Mouse (Mus musculus): Measurements from ENCODE around the gene 4930519G04Rik. TPM values are rescaled to one million over a fixed set of nuclear protein-coding genes. Genes with fewer than 3 reads are reported as not detected.
"Not testable (repeated sequence)": the region's sequence is repeated elsewhere in the genome, so short reads cannot be mapped to it uniquely, and the experiment has no call there.

4930519G04Rik gene
- total RNA-seq, 2 experiments from 2014 or later = not detected

GRCm38 (mm10) chr5:114840481-114840880, 13.0 kb upstream of the 4930519G04Rik start:
- DNase-seq (ENCODE audit: low spot score in 2 of 2) = not testable (repeated sequence)

- DNase-seq (ENCODE audit: low spot score in 2 of 2) = not testable (repeated sequence)
Observed at GRCm38 (mm10) chr5:114842155-114842554, 11.3 kb upstream of the 4930519G04Rik start.

- DNase-seq (ENCODE audit: low spot score in 2 of 2) = no peak
Observed at GRCm38 (mm10) chr5:114842674-114843073, 10.8 kb upstream of the 4930519G04Rik start.

GRCm38 (mm10) chr5:114844371-114844770, 9.1 kb upstream of the 4930519G04Rik start:
- DNase-seq (ENCODE audit: low spot score in 2 of 2) = not testable (repeated sequence)

- no peak for DNase-seq (ENCODE audit: low spot score in 2 of 2)
Observed at GRCm38 (mm10) chr5:114851565-114852236, 1.8 kb upstream of the 4930519G04Rik start.

- no peak for DNase-seq (ENCODE audit: low spot score in 2 of 2)
Observed at GRCm38 (mm10) chr5:114858582-114858981, 5.1 kb downstream of the 4930519G04Rik start, which contains the start of gene Gm9936. Gm9936 (minus strand) TSS chr5:114858682.

- peak; percentile 67 to 71 for DNase-seq (ENCODE audit: low spot score in 2 of 2)
Observed at GRCm38 (mm10) chr5:114859253-114859652, 5.8 kb downstream of the 4930519G04Rik start.

GRCm38 (mm10) chr5:114861730-114862129, 8.3 kb downstream of the 4930519G04Rik start:
- no peak for DNase-seq (ENCODE audit: low spot score in 2 of 2)

- DNase-seq (ENCODE audit: low spot score in 2 of 2) = no peak
Observed at GRCm38 (mm10) chr5:114864813-114865212, 11.3 kb downstream of the 4930519G04Rik start.

- DNase-seq (ENCODE audit: low spot score in 2 of 2) = no peak
Observed at GRCm38 (mm10) chr5:114865279-114865678, 11.8 kb downstream of the 4930519G04Rik start.

GRCm38 (mm10) chr5:114875858-114876257, 22.4 kb downstream of the 4930519G04Rik start:
- no peak for DNase-seq (ENCODE audit: low spot score in 2 of 2)

- DNase-seq (ENCODE audit: low spot score in 2 of 2) = no peak
Observed at GRCm38 (mm10) chr5:114876331-114876730, 22.9 kb downstream of the 4930519G04Rik start.

- DNase-seq (ENCODE audit: low spot score in 2 of 2) = no peak
Observed at GRCm38 (mm10) chr5:114877487-114877886, 24.0 kb downstream of the 4930519G04Rik start.

- no peak for DNase-seq (ENCODE audit: low spot score in 2 of 2)
Observed at GRCm38 (mm10) chr5:114879399-114879798, 25.9 kb downstream of the 4930519G04Rik start.

- not testable (repeated sequence) for DNase-seq (ENCODE audit: low spot score in 2 of 2)
Observed at GRCm38 (mm10) chr5:114882319-114882718, 28.9 kb downstream of the 4930519G04Rik start.

GRCm38 (mm10) chr5:114883022-114883421, 29.6 kb downstream of the 4930519G04Rik start:
- no peak for DNase-seq (ENCODE audit: low spot score in 2 of 2)

- no peak for DNase-seq (ENCODE audit: low spot score in 2 of 2)
Observed at GRCm38 (mm10) chr5:114886801-114887200, 33.3 kb downstream of the 4930519G04Rik start.

- DNase-seq (ENCODE audit: low spot score in 2 of 2) = no peak
Observed at GRCm38 (mm10) chr5:114888995-114889394, 35.5 kb downstream of the 4930519G04Rik start.

- DNase-seq (ENCODE audit: low spot score in 2 of 2) = no peak
Observed at GRCm38 (mm10) chr5:114895542-114895941, 42.1 kb downstream of the 4930519G04Rik start.

GRCm38 (mm10) chr5:114896688-114897373, 43.4 kb downstream of the 4930519G04Rik start, which contains the start of gene Oasl2:
Oasl2 (plus strand) TSS chr5:114896936.
- DNase-seq (ENCODE audit: low spot score in 2 of 2) = no peak

GRCm38 (mm10) chr5:114897374-114897793, 43.9 kb downstream of the 4930519G04Rik start:
- no peak for DNase-seq (ENCODE audit: low spot score in 2 of 2)

GRCm38 (mm10) chr5:114898857-114899256, 45.4 kb downstream of the 4930519G04Rik start:
- no peak for DNase-seq (ENCODE audit: low spot score in 2 of 2)
